Mouse (Mus musculus) kidney, embryonic 16.5 days (tissue): ENCODE measurements at regions not wholly inside any gene's neighbourhood (a gene's known extent, or its start where the extent isn't known, plus 50 kb on each side); places are given as distances from the start of the nearest gene placed in this dataset.
A peak's percentile ranks its signal among the peaks of the same experiment; 100 is the strongest.

Source experiments
- ATAC-seq: fragments of 200-750 bp; cut with Nextera tagmentation; 2 replicates; pipeline ENCODE4 v1.8.0; 2017; ENCODE audit warnings: moderate TSS enrichment; ENCODE audit not compliant: low FRiP score, low TSS enrichment
- H3K27ac ChIP-seq: fragments of 300-500 bp; sonication (generic); 2 replicates; pipeline ENCODE4 v1.5.1; 2014; ENCODE audit warnings: low read length
- H3K27me3 ChIP-seq: fragments of 300-500 bp; sonication (generic); 2 replicates; pipeline ENCODE4 v1.6.1; 2014; ENCODE audit warnings: low read length, control low read depth, mixed read lengths; ENCODE audit not compliant: insufficient read depth
- H3K36me3 ChIP-seq: fragments of 300-500 bp; sonication (generic); 2 replicates; pipeline ENCODE4 v1.6.1; 2014; ENCODE audit warnings: low read length, control low read depth, mixed read lengths; ENCODE audit not compliant: insufficient read depth
- H3K4me1 ChIP-seq: fragments of 300-500 bp; sonication (generic); 2 replicates; pipeline ENCODE4 v1.6.1; 2014; ENCODE audit warnings: low read length, control low read depth, mixed read lengths; ENCODE audit not compliant: insufficient read depth
- H3K4me2 ChIP-seq: fragments of 300-500 bp; sonication (generic); replicated peaks from 2 replicates; pipeline ENCODE4 v1.6.1; 2014; ENCODE audit warnings: low read depth, low read length
- H3K4me3 ChIP-seq: fragments of 300-500 bp; sonication (generic); 2 replicates; pipeline ENCODE4 v1.5.1; 2014; ENCODE audit warnings: mild to moderate bottlenecking, low read length
- H3K9ac ChIP-seq: fragments of 300-500 bp; sonication (generic); replicated peaks from 2 replicates; pipeline ENCODE4 v1.6.1; 2014; ENCODE audit warnings: low read length
- H3K9me3 ChIP-seq: fragments of 300-500 bp; sonication (generic); 2 replicates; pipeline ENCODE4 v1.6.1; 2016; ENCODE audit warnings: low read length, control low read depth
- WGBS: fragments of 180-500 bp; shearing (Covaris S2); extraction: QIAGEN DNeasy Blood & Tissue Kit; methylation state at CpG from one replicate; pipeline ENCODE4 v1.1.7; 2014; 5-methylcytosine and 5-hydroxymethylcytosine counted together

DNA sequence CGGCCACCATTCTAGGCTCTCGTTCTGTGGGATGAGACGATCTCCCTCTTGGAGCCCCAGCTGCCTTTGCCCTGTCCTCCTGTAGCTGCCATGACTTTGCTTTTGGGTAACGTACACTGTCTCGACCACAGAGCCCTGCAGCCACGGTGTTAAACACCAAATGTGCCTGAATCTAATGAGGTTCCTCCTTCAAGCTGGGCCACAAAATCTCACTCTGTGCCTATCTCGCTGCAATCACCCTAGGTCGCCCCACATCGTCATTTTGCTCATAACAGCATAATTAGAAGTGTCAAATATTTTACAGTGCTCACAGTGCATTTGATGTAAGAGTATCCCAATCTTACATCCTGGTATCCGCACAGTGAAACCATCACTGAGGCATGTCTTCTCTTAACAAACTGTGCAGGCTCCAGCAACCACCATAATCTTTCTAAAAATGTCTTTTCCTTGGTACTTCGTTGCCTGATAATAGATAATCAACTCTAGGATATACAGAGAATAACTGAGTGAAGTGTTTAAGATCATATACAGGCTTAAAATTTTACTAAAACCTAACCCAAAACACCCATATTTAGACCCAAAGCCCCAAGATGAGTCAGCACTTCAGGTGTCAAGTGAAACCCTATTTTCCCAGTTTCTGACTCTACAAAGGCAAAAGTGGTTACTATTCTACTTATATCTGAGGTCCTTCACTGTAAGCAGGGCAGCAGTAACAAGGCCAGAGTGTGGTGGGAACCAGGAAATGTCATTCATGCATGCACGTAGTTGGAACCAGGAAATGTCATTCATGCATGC, 219.8 kb upstream of the Hs6st1 start:
- H3K9me3 ChIP-seq, result no peaks in the 10 kb centered on the region
- 83% methylated on average over 12 of the region's 12 CpGs for WGBS
- H3K27me3 ChIP-seq, result no peaks in the 10 kb centered on the region
- H3K27ac ChIP-seq, result 0 out of 2 replicates have a peak overlapping the region, but pooled peaks have one; percentile 27
- H3K4me2 ChIP-seq, result no peak overlapping the region
- no peak for ATAC-seq
- H3K4me1 ChIP-seq, result peaks cover 5% of the 10 kb centered on the region; the same call in 1 of the 2 replicates
- H3K36me3 ChIP-seq, result no peaks in the 10 kb centered on the region
- H3K4me3 ChIP-seq, result no peak overlapping the region
- no peak overlapping the region for H3K9ac ChIP-seq

GRCm38 (mm10) chr1:35849406-35850190, 218.6 kb upstream of the Hs6st1 start:
- WGBS, result 79% methylated on average over 11 of the region's 11 CpGs
- Histone ChIP-seq H3K27me3 (no peaks in the 10 kb centered on the region), H3K4me3 (no peak overlapping the region), H3K9ac (no peak overlapping the region), H3K27ac (0 out of 2 replicates have a peak overlapping the region, but pooled peaks have one; percentile 26), H3K4me1 (peaks cover 5% of the 10 kb centered on the region; the same call in 1 of the 2 replicates), H3K4me2 (no peak overlapping the region), H3K9me3 (no peaks in the 10 kb centered on the region), H3K36me3 (no peaks in the 10 kb centered on the region)
- ATAC-seq, result no peak

DNA sequence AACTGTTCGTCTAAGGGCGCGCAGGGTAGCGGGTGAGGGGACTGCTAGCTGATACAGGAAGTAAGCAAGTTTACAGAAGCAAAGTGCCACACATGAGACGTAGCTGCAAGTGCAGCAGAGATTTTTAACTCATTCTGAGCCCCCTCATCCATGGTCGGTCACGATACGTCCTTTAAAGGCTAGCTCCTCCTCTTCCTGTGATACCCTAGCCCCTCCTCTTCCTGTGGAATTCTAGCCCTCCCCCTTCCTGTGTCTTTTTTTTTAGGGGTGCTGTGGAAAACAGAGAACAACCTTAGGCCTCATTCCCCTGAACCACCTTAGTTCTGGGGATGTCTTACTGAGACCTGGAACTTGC, 218.0 kb upstream of the Hs6st1 start:
- Histone ChIP-seq H3K36me3 (no peaks in the 10 kb centered on the region), H3K27ac (0 out of 2 replicates have a peak overlapping the region, but pooled peaks have one; percentile 26), H3K4me3 (no peak overlapping the region), H3K9me3 (no peaks in the 10 kb centered on the region), H3K4me1 (peaks cover 5% of the 10 kb centered on the region; the same call in 1 of the 2 replicates), H3K4me2 (no peak overlapping the region), H3K27me3 (no peaks in the 10 kb centered on the region), H3K9ac (no peak overlapping the region)
- no peak for ATAC-seq
- WGBS, result 73% methylated on average over 8 of the region's 8 CpGs

GRCm38 (mm10) chr1:35850566-35851085, 217.6 kb upstream of the Hs6st1 start:
- no peak overlapping the region for H3K4me3 ChIP-seq
- no peak overlapping the region for H3K4me2 ChIP-seq
- no peak for ATAC-seq
- no peaks in the 10 kb centered on the region for H3K27me3 ChIP-seq
- H3K27ac ChIP-seq, result no peak overlapping the region
- no peaks in the 10 kb centered on the region for H3K9me3 ChIP-seq
- WGBS, result 72% methylated on average over 9 of the region's 9 CpGs
- H3K36me3 ChIP-seq, result no peaks in the 10 kb centered on the region
- no peak overlapping the region for H3K9ac ChIP-seq
- peaks cover 5% of the 10 kb centered on the region; the same call in 1 of the 2 replicates for H3K4me1 ChIP-seq

GRCm38 (mm10) chr1:35851681-35852409, 216.4 kb upstream of the Hs6st1 start:
- 98% methylated on average over 4 of the region's 4 CpGs for WGBS
- no peak overlapping the region for H3K9ac ChIP-seq

GRCm38 (mm10) chr1:35853018-35853417, 215.2 kb upstream of the Hs6st1 start:
- no peaks in the 10 kb centered on the region for H3K27me3 ChIP-seq
- H3K4me1 ChIP-seq, result peaks cover 5% of the 10 kb centered on the region; the same call in 1 of the 2 replicates
- 91% methylated on average over 1 of the region's 1 CpGs for WGBS
- no peak overlapping the region for H3K9ac ChIP-seq
- H3K4me3 ChIP-seq, result no peak overlapping the region
- H3K9me3 ChIP-seq, result no peaks in the 10 kb centered on the region
- H3K4me2 ChIP-seq, result no peak overlapping the region
- ATAC-seq, result no peak
- H3K36me3 ChIP-seq, result no peaks in the 10 kb centered on the region
- H3K27ac ChIP-seq, result no peak overlapping the region

More at GRCm38 (mm10) chr1:35851681-35852409, 216.4 kb upstream of the Hs6st1 start:
- Histone ChIP-seq H3K27ac (no peak overlapping the region), H3K27me3 (no peaks in the 10 kb centered on the region), H3K4me1 (peaks cover 5% of the 10 kb centered on the region; the same call in 1 of the 2 replicates), H3K36me3 (no peaks in the 10 kb centered on the region), H3K4me3 (no peak overlapping the region), H3K9me3 (no peaks in the 10 kb centered on the region), H3K4me2 (no peak overlapping the region)
- ATAC-seq, result no peak

DNA sequence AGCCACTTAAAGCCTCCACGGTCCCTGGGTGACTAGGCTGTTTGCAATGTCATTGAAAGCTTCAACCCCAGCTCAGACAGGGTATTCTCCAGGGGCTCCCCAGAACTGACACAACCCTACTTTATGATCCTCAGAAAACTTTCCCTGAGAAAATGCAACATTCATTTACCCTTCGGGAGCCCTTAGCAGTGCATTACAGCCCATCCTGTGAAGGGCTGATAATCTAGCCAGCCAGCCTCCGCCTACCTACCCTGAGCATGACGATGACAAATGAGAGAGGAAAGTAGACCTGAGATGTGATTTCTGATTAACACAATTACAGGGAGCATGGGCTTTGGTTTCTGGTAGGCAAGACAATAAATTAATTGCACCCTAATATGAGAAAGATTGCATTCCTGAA, 212.6 kb upstream of the Hs6st1 start:
- Histone ChIP-seq H3K27ac (no peak overlapping the region), H3K27me3 (no peaks in the 10 kb centered on the region), H3K4me1 (peaks cover 8% of the 10 kb centered on the region; the same call in 1 of the 2 replicates), H3K4me2 (no peak overlapping the region), H3K4me3 (no peak overlapping the region), H3K9ac (no peak overlapping the region), H3K9me3 (peaks cover 3% of the 10 kb centered on the region; the same call in 1 of the 2 replicates), H3K36me3 (no peaks in the 10 kb centered on the region)
- 81% methylated on average over 4 of the region's 4 CpGs for WGBS
- ATAC-seq, result no peak

GRCm38 (mm10) chr1:35858342-35858741, 209.9 kb upstream of the Hs6st1 start:
- WGBS, result 46% methylated on average over 3 of the region's 3 CpGs
- no peaks in the 10 kb centered on the region for H3K27me3 ChIP-seq
- no peak overlapping the region for H3K9ac ChIP-seq
- no peaks in the 10 kb centered on the region for H3K36me3 ChIP-seq
- H3K27ac ChIP-seq, result peak overlapping the region; percentile 41; the same call in 1 of the 2 replicates
- H3K9me3 ChIP-seq, result peaks cover 3% of the 10 kb centered on the region; the same call in 1 of the 2 replicates
- H3K4me2 ChIP-seq, result no peak overlapping the region
- peak; percentile 70; the same call in 1 of the 2 replicates for ATAC-seq
- H3K4me3 ChIP-seq, result no peak overlapping the region
- H3K4me1 ChIP-seq, result 0 out of 2 replicates have a peak, but pooled peaks cover 5% of the 10 kb centered on the region

- H3K4me2 ChIP-seq, result no peak overlapping the region
These were observed 207.4 kb upstream of the Hs6st1 start for GRCm38 (mm10) chr1:35860779-35861178.

More at GRCm38 (mm10) chr1:35860779-35861178, 207.4 kb upstream of the Hs6st1 start:
- Histone ChIP-seq H3K9ac (no peak overlapping the region), H3K4me3 (no peak overlapping the region), H3K4me1 (0 out of 2 replicates have a peak, but pooled peaks cover 5% of the 10 kb centered on the region), H3K9me3 (peaks cover 3% of the 10 kb centered on the region; the same call in 1 of the 2 replicates), H3K36me3 (no peaks in the 10 kb centered on the region), H3K27ac (no peak overlapping the region), H3K27me3 (no peaks in the 10 kb centered on the region)
- WGBS, result 90% methylated on average over 5 of the region's 5 CpGs
- no peak for ATAC-seq
